Mouse (Mus musculus) kidney, postnatal 0 days (tissue): Measurements from ENCODE around the gene Hspa8. TPM values are rescaled to one million over a fixed set of nuclear protein-coding genes. Genes with fewer than 3 reads are reported as not detected.

Experiments used
- ATAC-seq: fragments of 200-750 bp; cut with Nextera tagmentation; replicated peaks from 2 replicates; pipeline ENCODE4 v1.8.0; 2017; ENCODE audit warnings: low read depth, moderate number of reproducible peaks, moderate TSS enrichment, moderate library complexity; ENCODE audit not compliant: low FRiP score
- DNase-seq: peaks from one replicate; pipeline ENCODE4 v3.0.0-alpha.2; 2016; ENCODE audit warnings: low spot score
- H3K27ac ChIP-seq: fragments of 300-500 bp; sonication (generic); 2 replicates; pipeline ENCODE4 v1.5.1; 2014; ENCODE audit warnings: mild to moderate bottlenecking
- H3K27me3 ChIP-seq: fragments of 300-500 bp; sonication (generic); 2 replicates; pipeline ENCODE4 v1.6.1; 2014; ENCODE audit warnings: low read length, mixed read lengths; ENCODE audit not compliant: insufficient read depth
- H3K36me3 ChIP-seq: fragments of 300-500 bp; sonication (generic); 2 replicates; pipeline ENCODE4 v1.6.1; 2014; ENCODE audit warnings: low read length, mixed read lengths; ENCODE audit not compliant: insufficient read depth
- H3K4me1 ChIP-seq: fragments of 300-500 bp; sonication (generic); replicated peaks from 2 replicates; pipeline ENCODE4 v1.6.1; 2014; ENCODE audit warnings: antibody characterized with exemption, low read length, mixed read lengths; ENCODE audit not compliant: insufficient read depth
- H3K4me2 ChIP-seq: fragments of 300-500 bp; sonication (generic); 2 replicates; pipeline ENCODE4 v1.6.1; 2014; ENCODE audit warnings: mild to moderate bottlenecking, low read length, moderate library complexity, mixed read lengths
- H3K4me3 ChIP-seq: fragments of 300-500 bp; sonication (generic); replicated peaks from 2 replicates; pipeline ENCODE4 v1.5.1; 2014; ENCODE audit warnings: low read depth, low read length
- H3K9ac ChIP-seq: fragments of 300-500 bp; sonication (generic); 2 replicates; pipeline ENCODE4 v1.6.1; 2014; ENCODE audit warnings: low read depth, low read length
- H3K9me3 ChIP-seq: fragments of 300-500 bp; sonication (generic); replicated peaks from 2 replicates; pipeline ENCODE4 v1.6.1; 2016; ENCODE audit warnings: low read length, inconsistent platforms, mixed read lengths
- CTCF ChIP-seq: IDR thresholded peaks from 2 replicates; pipeline ENCODE4 v1.5.1; 2016; ENCODE audit warnings: antibody characterized with exemption, low read depth, mild to moderate bottlenecking, moderate library complexity
- WGBS: fragments of 180-500 bp; shearing (Covaris S2); extraction: QIAGEN DNeasy Blood & Tissue Kit; methylation state at CpG from one replicate; pipeline ENCODE4 v1.1.7; 2014; 5-methylcytosine and 5-hydroxymethylcytosine counted together
- polyA plus RNA-seq: library from polyadenylated mRNA; unstranded; fragments of >200 nt; fragmentation: Nextera tagmentation; extraction: Ambion mirVana; gene quantifications from 2 replicates; pipeline ENCODE4 v1.2.1, GENCODE M21; 2015

The Hspa8 gene
- polyA plus RNA-seq, 1 experiment from 2014 or later = 1,937 TPM

- H3K4me2 ChIP-seq = peak overlapping the region; percentile 8
- H3K4me1 ChIP-seq = peaks cover 17% of the 10 kb centered on the region
- TF ChIP-seq CTCF = peak; percentile 77
- DNase-seq (peak; percentile 95), ATAC-seq (no peak)
- peaks cover 22% of the 10 kb centered on the region for H3K36me3 ChIP-seq
- no peaks in the 10 kb centered on the region for H3K9me3 ChIP-seq
- no peaks in the 10 kb centered on the region for H3K27me3 ChIP-seq
- H3K4me3 ChIP-seq = no peak overlapping the region
- no peak overlapping the region for H3K9ac ChIP-seq
- peak overlapping the region; percentile 19 for H3K27ac ChIP-seq
- 28% methylated on average over 2 of the region's 2 CpGs for WGBS
These were observed 4.5 kb downstream of the Hspa8 start for GRCm38 (mm10) chr9:40805263-40805662.

- Histone ChIP-seq H3K9me3 (no peaks in the 10 kb centered on the region), H3K4me2 (no peak overlapping the region), H3K36me3 (peaks cover 22% of the 10 kb centered on the region), H3K9ac (no peak overlapping the region), H3K27ac (peak overlapping the region; percentile 20; the same call in 1 of the 2 replicates), H3K4me3 (no peak overlapping the region), H3K4me1 (peaks cover 17% of the 10 kb centered on the region), H3K27me3 (no peaks in the 10 kb centered on the region)
- DNase-seq (peak; percentile 92), ATAC-seq (peak; percentile 45; the same call in 1 of the 2 replicates)
- 22% methylated on average over 5 of the region's 5 CpGs for WGBS
- TF ChIP-seq CTCF = peak; percentile 64
These were observed 5.9 kb downstream of the Hspa8 start for GRCm38 (mm10) chr9:40806440-40807288.

GRCm38 (mm10) chr9:40807289-40807920 is 6.6 kb downstream of the Hspa8 start:
- no peak overlapping the region for H3K4me3 ChIP-seq
- H3K27ac ChIP-seq = peak overlapping the region; percentile 48; the same call in 1 of the 2 replicates
- no peak overlapping the region for H3K9ac ChIP-seq
- DNase-seq = peak; percentile 65
- whole genome bisulfite sequencing = 21% methylated on average over 11 of the region's 11 CpGs
- no peaks in the 10 kb centered on the region for H3K9me3 ChIP-seq
- no peak for ATAC-seq
- H3K27me3 ChIP-seq = no peaks in the 10 kb centered on the region
- H3K4me1 ChIP-seq = peaks cover 17% of the 10 kb centered on the region
- no peak overlapping the region for H3K4me2 ChIP-seq
- peak; percentile 28; the same call in 1 of the 2 replicates for TF ChIP-seq CTCF
- H3K36me3 ChIP-seq = peaks cover 22% of the 10 kb centered on the region

GRCm38 (mm10) chr9:40808061-40808906 is 7.5 kb downstream of the Hspa8 start:
- Histone ChIP-seq H3K27ac (peak overlapping the region; percentile 48; the same call in 1 of the 2 replicates), H3K4me1 (peaks cover 17% of the 10 kb centered on the region), H3K36me3 (peaks cover 18% of the 10 kb centered on the region), H3K27me3 (no peaks in the 10 kb centered on the region), H3K4me2 (no peak overlapping the region), H3K9me3 (no peaks in the 10 kb centered on the region), H3K4me3 (no peak overlapping the region), H3K9ac (no peak overlapping the region)
- DNase-seq (no peak), ATAC-seq (no peak)
- TF ChIP-seq CTCF = no peak
- 38% methylated on average over 16 of the region's 16 CpGs for WGBS

- no peak overlapping the region for H3K9ac ChIP-seq
- no peak for ATAC-seq
- DNase-seq = no peak
- H3K4me3 ChIP-seq = no peak overlapping the region
- H3K9me3 ChIP-seq = no peaks in the 10 kb centered on the region
- TF ChIP-seq CTCF = no peak
- H3K4me2 ChIP-seq = no peak overlapping the region
- H3K27me3 ChIP-seq = no peaks in the 10 kb centered on the region
- H3K27ac ChIP-seq = no peak overlapping the region
- WGBS = 66% methylated on average over 8 of the region's 8 CpGs
- peaks cover 17% of the 10 kb centered on the region for H3K4me1 ChIP-seq
- peaks cover 15% of the 10 kb centered on the region for H3K36me3 ChIP-seq
These were observed 8.1 kb downstream of the Hspa8 start for GRCm38 (mm10) chr9:40808907-40809280.

- H3K27me3 ChIP-seq = no peaks in the 10 kb centered on the region
- H3K4me3 ChIP-seq = no peak overlapping the region
- no peaks in the 10 kb centered on the region for H3K36me3 ChIP-seq
- H3K27ac ChIP-seq = no peak overlapping the region
- ATAC-seq = no peak
- H3K9ac ChIP-seq = no peak overlapping the region
- 0 out of 2 replicates have a peak, but pooled peaks cover 1% of the 10 kb centered on the region for H3K4me1 ChIP-seq
- TF ChIP-seq CTCF = peak; percentile 62
- DNase-seq = no peak
- WGBS = 63% methylated on average over 2 of the region's 2 CpGs
- H3K9me3 ChIP-seq = no peaks in the 10 kb centered on the region
- no peak overlapping the region for H3K4me2 ChIP-seq
These were observed 11.1 kb downstream of the Hspa8 start for GRCm38 (mm10) chr9:40811860-40812259.
